Mouse (Mus musculus) neural tube, embryonic 11.5 days (tissue): ENCODE data around the gene Gm11099. TPM values are rescaled to one million over a fixed set of nuclear protein-coding genes. Genes with fewer than 3 reads are reported as not detected.

Experiments
- ATAC-seq: fragments of 200-750 bp; cut with Nextera tagmentation; 2 replicates; pipeline ENCODE4 v1.8.0; 2017; ENCODE audit warnings: moderate number of reproducible peaks, mild to moderate bottlenecking, moderate TSS enrichment, moderate library complexity; ENCODE audit not compliant: insufficient read depth, low FRiP score, low TSS enrichment
- DNase-seq: peaks from one replicate; pipeline ENCODE4 v3.0.0-alpha.2; 2015; ENCODE audit warnings: low spot score
- H3K27ac ChIP-seq: fragments of 300-500 bp; sonication (generic); 2 replicates; pipeline ENCODE4 v1.5.1; 2014; ENCODE audit warnings: low read depth, mild to moderate bottlenecking, low read length
- H3K27me3 ChIP-seq: fragments of 300-500 bp; sonication (generic); 2 replicates; pipeline ENCODE4 v1.6.1; 2014; ENCODE audit warnings: mild to moderate bottlenecking, low read length, mixed read lengths; ENCODE audit not compliant: control insufficient read depth, insufficient read depth
- H3K36me3 ChIP-seq: fragments of 300-500 bp; sonication (generic); 2 replicates; pipeline ENCODE4 v1.6.1; 2014; ENCODE audit warnings: mild to moderate bottlenecking, low read length, moderate library complexity, mixed read lengths; ENCODE audit not compliant: control insufficient read depth, insufficient read depth
- H3K4me1 ChIP-seq: fragments of 300-500 bp; sonication (generic); 2 replicates; pipeline ENCODE4 v1.6.1; 2014; ENCODE audit warnings: low read length, mixed read lengths; ENCODE audit not compliant: control insufficient read depth, insufficient read depth
- H3K4me2 ChIP-seq: fragments of 300-500 bp; sonication (generic); 2 replicates; pipeline ENCODE4 v1.6.1; 2014; ENCODE audit warnings: low read depth, mild to moderate bottlenecking, moderate library complexity
- H3K4me3 ChIP-seq: fragments of 300-500 bp; sonication (generic); 2 replicates; pipeline ENCODE4 v1.5.1; 2014; ENCODE audit warnings: low read depth, low read length
- H3K9ac ChIP-seq: fragments of 300-500 bp; sonication (generic); 2 replicates; pipeline ENCODE4 v1.6.1; 2014; ENCODE audit warnings: mild to moderate bottlenecking, low read length
- H3K9me3 ChIP-seq: fragments of 300-500 bp; sonication (generic); 2 replicates; pipeline ENCODE4 v1.6.1; 2016; ENCODE audit warnings: low read length; ENCODE audit not compliant: control insufficient read depth
- WGBS: fragments of 180-500 bp; shearing (Covaris S2); extraction: QIAGEN DNeasy Blood & Tissue Kit; methylation state at CpG from one replicate; pipeline ENCODE4 v1.1.7; 2014; 5-methylcytosine and 5-hydroxymethylcytosine counted together
- polyA plus RNA-seq: library from polyadenylated mRNA; unstranded; fragments of >200 nt; fragmentation: Nextera tagmentation; extraction: Ambion mirVana; gene quantifications from 2 replicates; pipeline ENCODE4 v1.2.1, GENCODE M21; 2014

Gene Gm11099
- polyA plus RNA-seq, 1 experiment from 2014 or later, result not detected

- Histone ChIP-seq H3K4me3 (no peak overlapping the region), H3K4me1 (no peaks in the 10 kb centered on the region; the same call in 1 of the 2 replicates), H3K27ac (no peak overlapping the region), H3K27me3 (no peaks in the 10 kb centered on the region), H3K9me3 (no peaks in the 10 kb centered on the region), H3K4me2 (no peak overlapping the region), H3K36me3 (no peaks in the 10 kb centered on the region), H3K9ac (no peak overlapping the region)
- DNase-seq (no peak), ATAC-seq (no peak)
- 76% methylated on average over 2 of the region's 2 CpGs for WGBS
These were observed 97.1 kb downstream of the Gm11099 start for GRCm38 (mm10) chr2:58956351-58956750.

GRCm38 (mm10) chr2:58956770-58957300 lies 97.6 kb downstream of the Gm11099 start:
- Histone ChIP-seq H3K9me3 (no peaks in the 10 kb centered on the region), H3K27me3 (no peaks in the 10 kb centered on the region), H3K27ac (no peak overlapping the region), H3K4me3 (no peak overlapping the region), H3K4me2 (no peak overlapping the region), H3K36me3 (no peaks in the 10 kb centered on the region), H3K9ac (no peak overlapping the region), H3K4me1 (no peaks in the 10 kb centered on the region; the same call in 1 of the 2 replicates)
- 40% methylated on average over 2 of the region's 2 CpGs for WGBS
- DNase-seq, result no peak
- no peak for ATAC-seq
